Mouse (Mus musculus) ES-CJ7 (cell line): ENCODE data around the gene Neurl3.

Experiments used
- DNase-seq: peaks from one replicate; pipeline ENCODE4 v3.0.0; 2011; ENCODE audit warnings: low read depth, low spot score

Gene Neurl3

GRCm38 (mm10) chr1:36298107-36298506, 23.6 kb upstream of the Neurl3 start:
- no peak for DNase-seq

- no peak for DNase-seq
Measured at GRCm38 (mm10) chr1:36296466-36297149, 22.1 kb upstream of the Neurl3 start.

GRCm38 (mm10) chr1:36294402-36294801, 19.9 kb upstream of the Neurl3 start:
- DNase-seq: no peak

GRCm38 (mm10) chr1:36293470-36293869, 19.0 kb upstream of the Neurl3 start:
- DNase-seq: no peak

GRCm38 (mm10) chr1:36281849-36282248, 7.4 kb upstream of the Neurl3 start:
- DNase-seq: no peak

GRCm38 (mm10) chr1:36280938-36281337, 6.5 kb upstream of the Neurl3 start:
- no peak for DNase-seq

GRCm38 (mm10) chr1:36279202-36279601, 4.7 kb upstream of the Neurl3 start:
- DNase-seq: peak; percentile 85

- peak; percentile 85 for DNase-seq
Measured at GRCm38 (mm10) chr1:36277267-36278060, 3.0 kb upstream of the Neurl3 start.

GRCm38 (mm10) chr1:36275635-36276389, 1.3 kb upstream of the Neurl3 start:
- DNase-seq: no peak

- DNase-seq: no peak
Measured at GRCm38 (mm10) chr1:36273288-36273687, 1.2 kb downstream of the Neurl3 start.

- no peak for DNase-seq
Measured at GRCm38 (mm10) chr1:36272546-36272945, 1.9 kb downstream of the Neurl3 start.

GRCm38 (mm10) chr1:36271516-36272230, 2.8 kb downstream of the Neurl3 start:
- no peak for DNase-seq

- DNase-seq: no peak
Measured at GRCm38 (mm10) chr1:36270666-36271065, 3.8 kb downstream of the Neurl3 start.

- no peak for DNase-seq
Measured at GRCm38 (mm10) chr1:36269121-36269795, 5.2 kb downstream of the Neurl3 start.

GRCm38 (mm10) chr1:36267595-36267994, 6.9 kb downstream of the Neurl3 start:
- DNase-seq: no peak

GRCm38 (mm10) chr1:36266293-36266692, 8.2 kb downstream of the Neurl3 start:
- DNase-seq: no peak

- DNase-seq: no peak
Measured at GRCm38 (mm10) chr1:36263833-36264488, 10.5 kb downstream of the Neurl3 start.

- no peak for DNase-seq
Measured at GRCm38 (mm10) chr1:36261708-36262504, 12.6 kb downstream of the Neurl3 start.

- no peak for DNase-seq
Measured at GRCm38 (mm10) chr1:36260418-36260817, 14.1 kb downstream of the Neurl3 start.

GRCm38 (mm10) chr1:36259281-36259680, 15.2 kb downstream of the Neurl3 start:
- DNase-seq: no peak
